Mouse (Mus musculus): ENCODE measurements around the gene Maco1.

DNA sequence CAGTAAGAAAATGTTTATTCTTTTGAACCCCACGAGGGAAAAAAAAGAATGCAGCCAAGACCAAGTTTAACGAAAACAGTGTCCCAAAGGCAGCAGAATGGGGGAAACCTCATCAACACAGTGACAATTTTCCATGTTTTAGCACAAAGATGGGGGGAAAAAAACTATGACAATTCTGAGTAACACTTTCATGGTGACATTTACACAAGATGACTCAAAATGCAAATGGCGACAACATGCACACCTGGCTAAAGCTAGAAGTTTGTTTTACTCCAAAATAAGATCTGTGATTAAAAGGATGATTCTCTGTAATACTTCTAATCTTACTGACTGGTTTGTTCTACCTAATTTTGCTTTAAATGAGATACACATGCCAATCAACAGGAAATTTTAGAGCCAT is 50.4 kb downstream of the Maco1 start:
- TF ChIP-seq CTCF (IDR thresholded peaks at IDR 0.05; ENCODE audit: borderline replicate concordance, insufficient read depth, low read length) (no peak), POLR2A (IDR thresholded peaks at IDR 0.05; ENCODE audit: low read depth, low read length) (no peak)

All from embryonic fibroblast, embryonic 13.5 days (primary cell).